Mouse (Mus musculus) spleen, adult 2 months (tissue): Measurements from ENCODE around the gene Camk1d.

Experiments
- CTCF ChIP-seq: fragments of 200-500 bp; IDR thresholded peaks from 2 replicates; pipeline ENCODE4 v1.5.1; 2011; ENCODE audit warnings: mild to moderate bottlenecking, inconsistent platforms; ENCODE audit not compliant: insufficient read depth, insufficient read length, insufficient replicate concordance; ENCODE audit errors: extremely low read depth
- POLR2A ChIP-seq: fragments of 200-500 bp; IDR thresholded peaks from 2 replicates; pipeline ENCODE4 v1.6.1; 2011; ENCODE audit warnings: low read depth, low read length, inconsistent platforms

DNA sequence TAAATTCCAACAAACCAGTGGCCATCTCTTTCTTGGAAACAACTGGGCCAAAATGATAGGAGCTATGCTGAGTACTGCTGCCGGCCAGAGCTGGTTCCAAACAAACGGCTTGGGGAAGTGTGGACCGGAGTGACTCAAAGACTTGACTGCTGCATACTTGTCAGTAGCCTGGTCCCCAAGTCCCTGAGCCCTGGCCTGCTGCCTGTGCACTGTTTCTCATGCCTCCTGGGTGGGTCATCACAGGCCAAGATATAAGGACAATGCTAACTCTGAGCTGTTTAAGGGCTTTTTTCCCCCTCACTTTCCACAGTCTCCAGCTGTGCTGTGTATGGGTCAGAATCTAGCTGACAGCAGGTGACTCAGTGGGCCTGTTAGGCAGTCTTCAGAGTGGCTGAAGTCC lies 409.2 kb downstream of the Camk1d start:
- TF ChIP-seq CTCF (no peak), POLR2A (no peak)
